Mouse (Mus musculus) kidney, adult 10 weeks (tissue): ENCODE results near the gene Cct8. TPM values are rescaled to one million over a fixed set of nuclear protein-coding genes. Genes with fewer than 3 reads are reported as not detected.

ENCODE experiments used
- polyA plus RNA-seq: library from polyadenylated mRNA; stranded (reverse); fragments of 350-450 nt; fragmentation: Illumina TruSeq; extraction: RNeasy Lipid Tissue Mini Kit (QIAGEN cat#74804); gene quantifications from one replicate; pipeline ENCODE4 v1.2.3, GENCODE M21; 2014; ENCODE audit warnings: low read depth, low replicate concordance

Cct8 gene
- 367 TPM for polyA plus RNA-seq

GRCm38 (mm10) chr16:87495716-87496447, at the start of gene Cct8:
Gene Cct8, minus strand, starts transcription at chr16:87495873.

GRCm38 (mm10) chr16:87454419-87455179, 41.1 kb downstream of the Cct8 start, which contains the start of gene Usp16:
Gene Usp16, plus strand, starts transcription at chr16:87454703.

DNA sequence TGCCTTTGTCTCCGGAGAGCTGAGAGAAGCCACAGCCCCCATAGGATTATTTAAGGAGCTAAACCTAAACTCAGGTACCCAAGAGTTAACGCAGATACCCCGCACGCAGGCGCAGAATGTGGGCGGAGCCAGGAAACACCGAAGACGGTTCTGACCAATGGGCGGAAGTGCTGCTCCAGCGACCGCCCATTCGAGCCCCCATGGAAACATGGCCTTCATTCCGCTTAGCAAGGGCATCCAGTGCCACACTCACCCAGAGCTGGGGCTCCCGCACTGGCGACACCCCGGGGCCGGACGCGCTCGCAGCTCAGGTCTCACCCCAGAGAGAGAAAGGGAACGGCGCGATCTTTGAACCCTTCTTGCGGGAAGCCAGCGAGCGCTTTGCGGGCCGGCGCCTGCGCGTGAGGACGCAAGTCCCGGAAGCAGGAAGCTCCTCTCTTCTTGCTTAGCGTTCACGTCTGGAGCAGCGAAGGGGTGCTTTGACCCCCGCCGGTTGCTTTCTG, 55.4 kb downstream of the Cct8 start, which contains the start of gene Rwdd2b:
TSS of gene Rwdd2b (minus strand) at position 390 of the 503 bp plus-strand sequence.

Other genes starting within 250 kb of the Cct8 start
- gene N6amt1, start 141.7 kb downstream of the Cct8 start, polyA plus RNA-seq, result 29.5 TPM
- 37.1 TPM for gene Ltn1, start 63.3 kb downstream of the Cct8 start, polyA plus RNA-seq
- 16.3 TPM for gene Rwdd2b, start 55.3 kb downstream of the Cct8 start, polyA plus RNA-seq
- 144 TPM for gene Usp16, start 41.2 kb downstream of the Cct8 start, polyA plus RNA-seq
- 99.7 TPM for gene Map3k7cl, start 57.5 kb upstream of the Cct8 start, polyA plus RNA-seq
- gene Bach1, start 203.1 kb upstream of the Cct8 start, polyA plus RNA-seq, result 27.9 TPM